Mouse (Mus musculus) erythroblast, embryonic 14.5 days (primary cell): Measurements from ENCODE around the gene Sik3.

Experiments
- GATA1 ChIP-seq: IDR thresholded peaks from 2 replicates; pipeline ENCODE4 v1.6.1; 2012; ENCODE audit warnings: low read length, inconsistent platforms, mixed read lengths
- TAL1 ChIP-seq: IDR thresholded peaks from 3 replicates; pipeline ENCODE4 v1.6.1; 2012; ENCODE audit warnings: low read length, inconsistent platforms, mixed read lengths

- TF ChIP-seq GATA1 (no peak), TAL1 (no peak)
Measured at GRCm38 (mm10) chr9:46168802-46169201, 156.2 kb downstream of the Sik3 start.
